Mouse (Mus musculus): ENCODE measurements at regions not wholly inside any gene's neighbourhood (a gene's known extent, or its start where the extent isn't known, plus 50 kb on each side); places are given as distances from the start of the nearest gene placed in this dataset.
A peak's percentile ranks its signal among the peaks of the same experiment; 100 is the strongest.

DNA sequence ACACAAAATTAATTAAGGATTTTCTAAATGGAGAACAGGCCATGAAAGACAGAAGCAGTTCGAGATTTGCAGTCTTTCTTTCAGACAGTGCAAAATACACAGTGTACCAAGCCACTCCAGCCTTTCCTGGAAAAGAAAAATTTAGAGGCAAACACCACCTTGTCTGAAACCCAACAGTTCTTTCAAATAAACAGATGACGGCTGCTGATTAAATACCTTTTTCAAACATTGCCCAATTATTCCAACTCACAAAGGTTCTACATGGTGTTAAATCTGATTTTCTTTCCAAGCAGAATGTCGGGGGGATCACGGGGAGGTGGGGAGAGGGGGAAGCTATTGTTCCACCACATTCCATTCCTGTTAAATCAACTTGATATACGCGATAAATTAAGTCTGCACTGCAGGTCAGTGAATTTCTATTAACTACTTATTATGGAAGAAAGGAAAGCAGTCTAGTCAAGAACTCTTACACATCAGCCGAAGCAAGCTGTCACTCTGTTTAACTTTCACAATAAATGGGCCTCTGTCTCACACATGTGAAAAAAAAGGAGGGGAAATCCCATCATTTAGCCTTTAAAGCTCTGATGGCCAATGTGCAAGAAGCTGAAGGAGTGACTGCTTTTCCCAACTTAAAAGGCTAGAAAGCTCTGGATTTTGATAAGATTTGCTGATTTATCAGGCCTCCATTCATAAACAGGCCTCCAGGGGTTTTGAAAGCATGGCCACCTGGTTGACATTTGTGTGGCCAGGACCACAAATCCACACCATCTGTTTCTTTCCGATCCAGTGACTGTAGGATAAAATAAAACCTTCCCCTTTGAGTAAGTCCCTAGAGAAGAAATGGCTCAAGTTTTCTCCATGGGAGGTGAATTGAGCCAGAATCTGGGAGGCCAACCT is 165.4 kb downstream of the Nedd1 start:
- no peaks in the 10 kb centered on the region for H3K27me3 ChIP-seq
- peaks cover 16% of the 10 kb centered on the region for H3K4me1 ChIP-seq
- WGBS: 10% methylated on average over 8 of the region's 8 CpGs
- no peak for ATAC-seq (ENCODE audit: insufficient number of reproducible peaks, insufficient read depth, low FRiP score, low TSS enrichment, low read depth)
- H3K4me2 ChIP-seq: peak overlapping the region; percentile 43
- H3K27ac ChIP-seq: 0 out of 2 replicates have a peak overlapping the region, but pooled peaks have one; percentile 48
- no peak overlapping the region for H3K4me3 ChIP-seq
- no peaks in the 10 kb centered on the region for H3K36me3 ChIP-seq
- H3K9ac ChIP-seq: no peak overlapping the region
- H3K9me3 ChIP-seq: no peaks in the 10 kb centered on the region

- no peak for ATAC-seq (ENCODE audit: insufficient number of reproducible peaks, insufficient read depth, low FRiP score, low TSS enrichment, low read depth)
- H3K27ac ChIP-seq: no peak overlapping the region
- H3K4me3 ChIP-seq: no peak overlapping the region
- H3K4me2 ChIP-seq: peak overlapping the region; percentile 43
- H3K27me3 ChIP-seq: no peaks in the 10 kb centered on the region
- WGBS: 31% methylated on average over 13 of the region's 13 CpGs
- H3K4me1 ChIP-seq: peaks cover 16% of the 10 kb centered on the region
- no peaks in the 10 kb centered on the region for H3K9me3 ChIP-seq
- no peak overlapping the region for H3K9ac ChIP-seq
- H3K36me3 ChIP-seq: no peaks in the 10 kb centered on the region
Measured at GRCm38 (mm10) chr10:92555727-92556525, 166.3 kb downstream of the Nedd1 start.

- Histone ChIP-seq H3K4me3 (no peak overlapping the region), H3K27ac (no peak overlapping the region), H3K27me3 (no peaks in the 10 kb centered on the region), H3K4me1 (peaks cover 16% of the 10 kb centered on the region), H3K9me3 (no peaks in the 10 kb centered on the region), H3K9ac (no peak overlapping the region), H3K36me3 (no peaks in the 10 kb centered on the region), H3K4me2 (no peak overlapping the region)
- 86% methylated on average over 3 of the region's 3 CpGs for WGBS
- ATAC-seq (ENCODE audit: insufficient number of reproducible peaks, insufficient read depth, low FRiP score, low TSS enrichment, low read depth): no peak
Measured at GRCm38 (mm10) chr10:92553966-92554365, 168.3 kb downstream of the Nedd1 start.

- Histone ChIP-seq H3K4me3 (no peak overlapping the region), H3K36me3 (no peaks in the 10 kb centered on the region), H3K4me2 (no peak overlapping the region), H3K4me1 (no peaks in the 10 kb centered on the region), H3K9me3 (no peaks in the 10 kb centered on the region), H3K9ac (no peak overlapping the region), H3K27ac (no peak overlapping the region), H3K27me3 (no peaks in the 10 kb centered on the region)
- 68% methylated on average over 4 of the region's 4 CpGs for WGBS
- ATAC-seq (ENCODE audit: insufficient number of reproducible peaks, insufficient read depth, low FRiP score, low TSS enrichment, low read depth): no peak
Measured at GRCm38 (mm10) chr10:92548875-92549586, 173.2 kb downstream of the Nedd1 start.

DNA sequence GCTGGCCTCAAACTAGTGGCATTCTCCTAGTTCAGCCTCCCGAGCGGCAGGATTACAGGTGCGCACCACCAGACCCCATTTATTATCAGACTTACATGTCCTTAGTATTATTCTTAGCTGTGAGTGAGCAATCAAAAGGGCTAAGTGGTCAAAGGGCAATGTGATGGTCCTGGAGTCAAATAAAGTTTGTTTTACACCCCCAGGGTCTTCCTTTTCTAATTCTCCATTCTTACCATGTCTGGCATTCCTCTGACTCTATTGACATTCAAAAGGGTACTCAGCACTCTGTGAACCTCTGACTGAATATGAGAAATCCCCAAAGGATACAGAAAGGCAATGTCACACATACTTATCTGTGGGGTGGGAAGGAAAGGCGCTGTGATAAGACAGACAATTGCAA is 183.8 kb downstream of the Nedd1 start:
- Histone ChIP-seq H3K4me2 (no peak overlapping the region), H3K9me3 (no peaks in the 10 kb centered on the region), H3K27ac (no peak overlapping the region), H3K27me3 (no peaks in the 10 kb centered on the region), H3K4me3 (no peak overlapping the region), H3K36me3 (no peaks in the 10 kb centered on the region), H3K4me1 (no peaks in the 10 kb centered on the region), H3K9ac (no peak overlapping the region)
- no peak for ATAC-seq (ENCODE audit: insufficient number of reproducible peaks, insufficient read depth, low FRiP score, low TSS enrichment, low read depth)
- WGBS: 83% methylated on average over 4 of the region's 4 CpGs

DNA sequence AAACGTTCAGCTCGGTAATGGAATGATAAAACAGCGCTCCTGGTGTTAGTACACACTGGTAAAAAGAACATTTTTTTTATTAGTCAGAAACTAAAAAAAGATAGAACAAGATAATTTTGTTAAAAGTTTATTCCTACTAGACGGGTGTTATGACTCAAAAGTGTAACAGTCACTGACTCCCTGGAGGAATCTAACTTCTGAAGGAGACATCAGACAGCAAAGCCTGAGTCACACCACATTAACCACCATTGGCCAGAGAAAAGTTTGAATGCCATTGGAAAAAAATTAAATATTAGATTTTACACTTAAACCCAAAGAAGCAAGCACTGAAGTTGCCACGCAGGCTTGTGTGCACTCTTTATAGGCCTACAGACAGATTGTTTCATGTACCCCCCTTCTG is 205.3 kb downstream of the Nedd1 start:
- Histone ChIP-seq H3K9ac (no peak overlapping the region), H3K9me3 (no peaks in the 10 kb centered on the region), H3K27ac (no peak overlapping the region), H3K27me3 (no peaks in the 10 kb centered on the region), H3K36me3 (no peaks in the 10 kb centered on the region), H3K4me2 (no peak overlapping the region), H3K4me1 (no peaks in the 10 kb centered on the region), H3K4me3 (no peak overlapping the region)
- WGBS: 76% methylated on average over 5 of the region's 5 CpGs
- ATAC-seq (ENCODE audit: insufficient number of reproducible peaks, insufficient read depth, low FRiP score, low TSS enrichment, low read depth): no peak

GRCm38 (mm10) chr10:92511769-92512168 is 210.5 kb downstream of the Nedd1 start:
- no peak overlapping the region for H3K27ac ChIP-seq
- H3K4me2 ChIP-seq: no peak overlapping the region
- no peak overlapping the region for H3K9ac ChIP-seq
- H3K27me3 ChIP-seq: no peaks in the 10 kb centered on the region
- H3K9me3 ChIP-seq: no peaks in the 10 kb centered on the region
- no peaks in the 10 kb centered on the region for H3K4me1 ChIP-seq
- ATAC-seq (ENCODE audit: insufficient number of reproducible peaks, insufficient read depth, low FRiP score, low TSS enrichment, low read depth): no peak
- no peaks in the 10 kb centered on the region for H3K36me3 ChIP-seq
- no peak overlapping the region for H3K4me3 ChIP-seq
- 82% methylated on average over 7 of the region's 7 CpGs for WGBS

DNA sequence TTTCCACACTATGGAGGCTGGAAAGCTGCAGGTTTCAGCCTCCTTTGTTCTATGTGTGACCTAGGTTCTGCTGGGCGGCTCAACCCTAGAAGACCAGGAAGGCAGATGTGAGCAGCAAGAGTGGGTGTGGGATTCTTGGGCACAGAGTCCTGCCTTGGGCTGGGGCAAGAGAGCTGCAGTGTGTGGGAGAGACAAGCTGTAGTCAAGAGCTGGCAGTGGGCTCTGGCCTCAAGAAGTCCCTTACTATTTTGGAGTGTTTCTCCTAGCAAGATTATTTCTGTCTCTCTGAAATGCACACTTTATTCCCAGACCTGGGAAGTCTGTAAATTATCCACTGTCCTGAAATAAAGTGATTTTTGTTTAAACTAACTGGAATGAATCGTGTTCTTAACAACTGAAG is 211.5 kb downstream of the Nedd1 start:
- H3K4me3 ChIP-seq: no peak overlapping the region
- no peaks in the 10 kb centered on the region for H3K36me3 ChIP-seq
- no peaks in the 10 kb centered on the region for H3K27me3 ChIP-seq
- H3K4me2 ChIP-seq: no peak overlapping the region
- no peaks in the 10 kb centered on the region for H3K9me3 ChIP-seq
- H3K27ac ChIP-seq: no peak overlapping the region
- H3K4me1 ChIP-seq: no peaks in the 10 kb centered on the region
- no peak for ATAC-seq (ENCODE audit: insufficient number of reproducible peaks, insufficient read depth, low FRiP score, low TSS enrichment, low read depth)
- whole genome bisulfite sequencing: 82% methylated on average over 2 of the region's 2 CpGs
- H3K9ac ChIP-seq: no peak overlapping the region

DNA sequence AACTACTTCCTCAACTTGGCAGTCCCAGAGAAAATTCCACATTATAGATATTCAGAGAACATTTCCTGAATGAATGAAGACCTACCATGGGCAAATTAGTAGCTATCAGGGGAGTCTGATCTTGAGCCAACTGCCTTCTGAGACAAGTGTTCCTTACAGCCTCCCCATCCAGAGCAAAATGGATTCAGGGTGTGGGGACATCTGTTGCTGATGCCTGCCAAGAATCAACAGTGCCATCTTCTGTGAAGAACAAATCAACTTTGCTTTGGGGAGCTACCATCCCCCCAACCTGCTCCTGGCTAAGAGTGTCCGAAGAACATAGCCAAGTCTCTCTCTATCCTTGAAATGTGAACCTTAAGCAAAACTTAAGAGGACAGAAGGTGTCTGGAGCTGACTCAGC is 217.9 kb downstream of the Nedd1 start:
- Histone ChIP-seq H3K4me2 (no peak overlapping the region), H3K4me1 (no peaks in the 10 kb centered on the region), H3K4me3 (no peak overlapping the region), H3K36me3 (no peaks in the 10 kb centered on the region), H3K9ac (no peak overlapping the region), H3K9me3 (no peaks in the 10 kb centered on the region), H3K27me3 (no peaks in the 10 kb centered on the region), H3K27ac (no peak overlapping the region)
- 93% methylated on average over 1 of the region's 1 CpGs for WGBS
- no peak for ATAC-seq (ENCODE audit: insufficient number of reproducible peaks, insufficient read depth, low FRiP score, low TSS enrichment, low read depth)

DNA sequence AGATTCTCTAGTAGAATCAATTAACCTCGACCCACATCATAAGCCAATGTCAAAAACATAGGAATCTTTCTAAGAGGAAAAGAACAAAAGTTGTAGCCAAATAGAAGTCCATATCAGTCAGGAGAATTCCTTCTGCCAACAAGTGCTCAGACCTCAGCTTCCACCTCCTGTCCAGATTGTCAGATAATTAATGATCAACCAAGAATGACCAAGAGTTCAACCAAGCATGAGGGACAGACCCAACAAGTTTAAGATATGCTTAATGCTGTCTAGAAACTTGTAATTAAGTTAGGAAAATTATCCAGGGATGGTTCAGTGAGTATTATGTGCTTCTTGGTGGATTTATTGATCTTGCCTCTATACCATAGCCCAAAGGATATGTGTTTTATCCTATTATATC is 238.6 kb downstream of the Nedd1 start:
- Histone ChIP-seq H3K9me3 (0 out of 2 replicates have a peak, but pooled peaks cover 4% of the 10 kb centered on the region), H3K4me2 (no peak overlapping the region), H3K4me1 (no peaks in the 10 kb centered on the region), H3K27ac (no peak overlapping the region), H3K36me3 (no peaks in the 10 kb centered on the region), H3K27me3 (no peaks in the 10 kb centered on the region), H3K9ac (no peak overlapping the region), H3K4me3 (no peak overlapping the region)
- WGBS: 73% methylated on average over 1 of the region's 1 CpGs
- no peak for ATAC-seq (ENCODE audit: insufficient number of reproducible peaks, insufficient read depth, low FRiP score, low TSS enrichment, low read depth)

DNA sequence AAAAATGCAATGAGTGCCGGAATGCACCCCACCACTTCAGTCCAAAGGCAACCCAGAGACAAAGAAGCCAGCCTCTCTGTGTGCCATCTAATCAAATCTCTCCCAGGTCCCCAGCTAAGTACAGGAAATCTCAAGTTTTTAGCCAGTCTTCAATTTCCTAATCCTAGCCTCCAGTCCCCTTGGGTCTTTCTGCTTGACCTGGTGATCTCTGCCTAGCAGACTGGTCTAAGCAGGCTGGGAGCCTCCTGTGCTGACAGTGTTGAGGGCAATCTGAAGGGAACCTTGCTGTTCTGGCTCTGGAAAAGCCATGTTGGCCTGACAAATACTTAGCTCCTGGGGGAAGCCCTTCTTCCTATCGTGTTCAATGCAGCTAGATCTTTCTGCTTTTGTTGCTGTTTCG is 248.9 kb downstream of the Nedd1 start:
- H3K4me2 ChIP-seq: no peak overlapping the region
- WGBS: 63% methylated on average over 3 of the region's 3 CpGs

More for the DNA sequence above, 248.9 kb downstream of the Nedd1 start:
- no peaks in the 10 kb centered on the region for H3K9me3 ChIP-seq
- no peaks in the 10 kb centered on the region for H3K4me1 ChIP-seq
- no peak for ATAC-seq (ENCODE audit: insufficient number of reproducible peaks, insufficient read depth, low FRiP score, low TSS enrichment, low read depth)
- no peaks in the 10 kb centered on the region for H3K27me3 ChIP-seq
- H3K27ac ChIP-seq: no peak overlapping the region
- H3K4me3 ChIP-seq: no peak overlapping the region
- H3K36me3 ChIP-seq: no peaks in the 10 kb centered on the region
- H3K9ac ChIP-seq: no peak overlapping the region
